Mouse (Mus musculus) forebrain, embryonic 10.5 days (tissue): ENCODE data around the gene Las1l. TPM values are rescaled to one million over a fixed set of nuclear protein-coding genes. Genes with fewer than 3 reads are reported as not detected.
"Not testable (repeated sequence)": the region's sequence is repeated elsewhere in the genome, so short reads cannot be mapped to it uniquely, and the experiment has no call there.

ENCODE experiments used
- DNase-seq: peaks from one replicate; pipeline ENCODE4 v3.0.0-alpha.2; 2017; ENCODE audit warnings: low spot score; ENCODE audit errors: extremely low spot score
- H3K27ac ChIP-seq: fragments of 300-500 bp; sonication (generic); 2 replicates; pipeline ENCODE4 v1.5.1; 2016; ENCODE audit warnings: mild to moderate bottlenecking
- H3K27me3 ChIP-seq: fragments of 300-500 bp; sonication (generic); 2 replicates; pipeline ENCODE4 v1.6.1; 2016; ENCODE audit warnings: mild to moderate bottlenecking; ENCODE audit not compliant: poor library complexity, severe bottlenecking
- H3K36me3 ChIP-seq: fragments of 300-500 bp; sonication (generic); replicated peaks from 2 replicates; pipeline ENCODE4 v1.6.1; 2016; ENCODE audit warnings: mild to moderate bottlenecking, moderate library complexity
- H3K4me1 ChIP-seq: fragments of 300-500 bp; sonication (generic); 2 replicates; pipeline ENCODE4 v1.6.1; 2016
- H3K4me3 ChIP-seq: fragments of 300-500 bp; sonication (generic); 2 replicates; pipeline ENCODE4 v1.5.1; 2016; ENCODE audit warnings: mild to moderate bottlenecking, moderate library complexity
- H3K9me3 ChIP-seq: fragments of 300-500 bp; sonication (generic); 2 replicates; pipeline ENCODE4 v1.6.1; 2016; ENCODE audit warnings: mild to moderate bottlenecking, moderate library complexity
- WGBS: fragments of 180-500 bp; shearing (Covaris S2); methylation state at CpG from one replicate; pipeline ENCODE4 v1.1.7; 2016; 5-methylcytosine and 5-hydroxymethylcytosine counted together
- polyA plus RNA-seq: library from polyadenylated mRNA; unstranded; fragments of >200 nt; fragmentation: Nextera tagmentation; extraction: Ambion mirVana; gene quantifications from 2 replicates; pipeline ENCODE4 v1.2.1, GENCODE M21; 2016

The Las1l gene
- 81.9 and 84.5 TPM in 2 replicates for polyA plus RNA-seq

DNA sequence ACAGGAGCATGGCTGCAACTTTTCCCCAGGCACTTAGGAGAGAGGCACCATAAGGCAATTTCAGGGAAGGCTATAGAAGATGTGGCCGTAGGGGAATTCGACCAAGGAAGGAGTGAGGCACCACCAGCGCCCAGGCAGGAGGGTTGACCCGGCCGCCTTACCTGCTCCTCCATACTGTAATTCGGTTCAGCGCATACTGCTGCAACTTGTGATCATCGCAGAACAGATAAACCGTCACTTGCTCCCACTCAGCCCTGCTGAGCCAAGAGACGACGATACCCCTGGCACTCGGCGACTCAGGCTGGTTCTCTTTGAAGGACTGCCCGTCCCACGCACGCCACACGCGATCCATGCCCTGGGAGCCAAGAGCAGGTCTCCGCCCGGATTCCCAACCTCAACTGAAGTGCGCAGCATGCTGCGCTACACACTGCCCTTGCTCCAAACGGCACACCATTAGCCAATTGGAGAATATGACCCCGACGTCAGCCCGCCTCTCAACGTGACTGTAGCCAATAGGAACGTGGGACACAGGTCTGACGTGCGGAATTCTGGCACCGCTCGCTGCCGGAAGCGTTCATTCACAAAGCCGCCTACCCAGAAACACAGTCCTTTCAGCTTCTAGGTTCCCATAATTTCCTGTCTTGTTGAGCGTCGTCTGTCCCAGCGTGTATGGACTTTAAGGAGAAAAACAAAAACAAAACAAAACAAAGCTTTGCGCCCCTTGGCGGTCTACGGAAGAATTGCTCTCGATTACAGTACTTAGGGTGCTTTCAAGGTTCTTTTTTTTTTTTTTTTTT, at the start of gene Las1l:
Gene Las1l, minus strand, starts transcription at position 466 of the 797 bp plus-strand sequence.
- H3K9me3 ChIP-seq, result no peaks in the 10 kb centered on the region
- peak within 1 kb of the TSS; percentile 76 for H3K27ac ChIP-seq
- H3K36me3 ChIP-seq, result peaks cover 17% of the 10 kb centered on the region
- peak; percentile 83 for DNase-seq
- peaks cover 6% of the 10 kb centered on the region; the same call in 1 of the 2 replicates for H3K4me1 ChIP-seq
- 20% methylated on average over 42 of the region's 42 CpGs for WGBS
- 0 out of 2 replicates have a peak, but pooled peaks cover 12% of the 10 kb centered on the region for H3K27me3 ChIP-seq
- peak within 1 kb of the TSS; percentile 64 for H3K4me3 ChIP-seq

DNA sequence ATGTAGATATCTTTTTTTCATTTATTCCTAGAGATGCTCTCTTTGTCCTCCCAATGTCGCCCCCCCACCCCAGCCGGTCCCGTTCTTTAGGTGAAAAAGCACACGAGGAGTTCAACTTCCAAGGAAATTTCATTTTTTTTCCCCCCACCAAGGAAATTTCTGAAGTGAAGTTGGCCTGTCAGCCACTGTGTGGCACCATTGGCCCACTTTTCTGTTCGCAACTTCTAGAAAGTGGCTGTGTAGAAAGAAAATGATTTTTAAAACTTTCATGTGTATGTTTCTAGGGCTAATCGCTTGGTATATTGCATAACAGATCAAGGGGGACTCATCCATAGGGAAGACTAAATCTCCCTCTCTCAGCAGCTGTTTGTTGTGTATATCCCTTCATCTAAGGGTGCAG, 49.6 kb upstream of the Las1l start:
- Histone ChIP-seq H3K36me3 (no peaks in the 10 kb centered on the region), H3K4me3 (no peak overlapping the region), H3K27me3 (peaks cover 13% of the 10 kb centered on the region), H3K4me1 (no peaks in the 10 kb centered on the region), H3K27ac (no peak overlapping the region), H3K9me3 (no peaks in the 10 kb centered on the region)
- 68% methylated on average over 6 of the region's 6 CpGs for WGBS
- DNase-seq, result no peak

DNA sequence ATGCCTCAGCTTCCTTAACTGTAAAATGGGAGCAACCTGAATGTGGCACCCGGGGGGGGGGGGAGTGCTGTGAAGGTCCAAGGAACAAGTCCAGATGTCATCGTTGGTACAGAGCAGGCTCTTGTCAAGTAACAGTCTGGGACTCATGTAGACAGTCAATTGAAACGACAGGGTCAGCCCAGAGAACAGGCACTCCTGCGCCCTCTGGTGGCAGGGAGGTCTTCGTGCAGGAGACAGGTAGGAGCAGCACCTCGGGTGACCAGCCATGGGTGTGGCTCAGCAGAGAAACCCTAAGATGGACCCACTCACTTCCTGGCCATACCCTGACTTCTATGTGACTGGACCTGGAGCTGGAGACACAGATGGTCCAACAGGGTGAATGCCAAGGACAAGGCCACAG, 42.8 kb upstream of the Las1l start:
- H3K27me3 ChIP-seq, result peaks cover 1% of the 10 kb centered on the region; the same call in 1 of the 2 replicates
- no peak overlapping the region for H3K27ac ChIP-seq
- H3K36me3 ChIP-seq, result no peaks in the 10 kb centered on the region
- no peak for DNase-seq
- no peaks in the 10 kb centered on the region for H3K4me1 ChIP-seq
- H3K4me3 ChIP-seq, result no peak overlapping the region
- H3K9me3 ChIP-seq, result no peaks in the 10 kb centered on the region
- WGBS, result 82% methylated on average over 6 of the region's 6 CpGs

DNA sequence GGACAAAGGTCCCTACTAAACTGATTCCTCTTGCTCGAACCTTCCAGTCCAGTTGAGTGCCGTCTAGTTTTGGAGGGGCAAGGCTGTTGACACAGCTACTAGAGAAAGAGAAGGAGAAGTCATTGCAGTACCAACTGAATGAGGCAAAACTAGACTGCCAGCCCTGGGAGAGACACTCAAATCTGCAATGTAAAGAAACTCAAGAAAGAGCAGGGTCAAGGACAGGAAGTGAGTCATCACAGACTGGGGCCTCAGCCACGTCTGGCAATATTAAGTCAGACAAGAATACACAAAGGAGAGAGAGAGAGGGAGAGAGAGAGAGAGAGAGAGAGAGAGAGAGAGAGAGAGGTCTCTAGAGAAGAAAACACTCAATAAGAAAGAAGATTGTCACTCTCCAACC, 36.4 kb upstream of the Las1l start:
- Histone ChIP-seq H3K4me3 (no peak overlapping the region), H3K36me3 (no peaks in the 10 kb centered on the region), H3K4me1 (no peaks in the 10 kb centered on the region), H3K27ac (no peak overlapping the region), H3K27me3 (peaks cover 10% of the 10 kb centered on the region), H3K9me3 (no peaks in the 10 kb centered on the region)
- WGBS, result 81% methylated on average over 3 of the region's 3 CpGs
- no peak for DNase-seq

DNA sequence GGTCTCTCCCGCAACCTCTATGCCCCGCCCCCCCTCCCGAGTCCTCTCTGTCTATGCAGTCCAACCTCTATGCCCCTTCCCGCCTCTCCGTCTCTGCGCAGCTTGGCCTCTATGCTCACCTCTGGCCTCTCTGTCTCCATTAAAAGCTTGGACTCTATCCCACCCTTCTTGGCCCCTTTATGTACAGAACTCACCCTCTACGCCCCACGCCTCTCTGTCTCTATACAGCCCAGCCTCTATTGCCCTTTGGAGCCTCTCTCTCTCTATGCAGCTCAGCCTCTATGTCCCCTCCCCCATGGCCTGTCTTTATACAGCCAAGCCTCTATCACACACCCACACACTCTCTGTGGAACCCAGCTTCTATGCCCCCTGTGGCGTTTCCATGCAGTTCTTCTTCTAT, 13.2 kb upstream of the Las1l start:
- peaks cover 24% of the 10 kb centered on the region for H3K4me1 ChIP-seq
- DNase-seq, result no peak
- peaks cover 11% of the 10 kb centered on the region; the same call in 1 of the 2 replicates for H3K27me3 ChIP-seq
- no peak overlapping the region for H3K4me3 ChIP-seq
- H3K36me3 ChIP-seq, result no peaks in the 10 kb centered on the region
- H3K27ac ChIP-seq, result peak overlapping the region; percentile 96; the same call in 1 of the 2 replicates
- no peaks in the 10 kb centered on the region for H3K9me3 ChIP-seq
- 78% methylated on average over 9 of the region's 9 CpGs for WGBS

DNA sequence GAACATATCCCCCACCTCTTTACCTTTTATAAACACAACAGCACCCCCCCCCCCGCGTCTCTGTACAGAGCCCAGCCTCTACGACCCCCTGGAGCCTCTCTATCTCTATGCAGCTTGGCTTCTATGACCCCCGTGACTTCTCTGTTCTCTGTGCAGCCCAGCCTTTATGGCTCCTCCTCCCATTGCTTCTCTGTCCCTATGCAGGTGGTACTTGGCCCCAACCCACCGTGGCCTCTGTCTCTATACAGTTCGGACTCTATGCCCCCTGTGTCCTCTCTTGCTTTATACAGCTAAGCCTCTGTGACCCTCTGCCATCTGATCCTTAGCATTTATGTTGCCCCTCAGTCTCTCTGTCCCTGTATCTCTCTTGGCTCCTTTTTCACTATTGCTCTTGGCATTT, 12.4 kb upstream of the Las1l start:
- peak overlapping the region; percentile 96 for H3K27ac ChIP-seq
- H3K9me3 ChIP-seq, result no peaks in the 10 kb centered on the region
- H3K27me3 ChIP-seq, result peaks cover 11% of the 10 kb centered on the region; the same call in 1 of the 2 replicates
- WGBS, result 38% methylated on average over 6 of the region's 6 CpGs
- no peak for DNase-seq
- no peaks in the 10 kb centered on the region for H3K36me3 ChIP-seq
- H3K4me1 ChIP-seq, result peaks cover 24% of the 10 kb centered on the region
- peak overlapping the region; percentile 56; the same call in 1 of the 2 replicates for H3K4me3 ChIP-seq

DNA sequence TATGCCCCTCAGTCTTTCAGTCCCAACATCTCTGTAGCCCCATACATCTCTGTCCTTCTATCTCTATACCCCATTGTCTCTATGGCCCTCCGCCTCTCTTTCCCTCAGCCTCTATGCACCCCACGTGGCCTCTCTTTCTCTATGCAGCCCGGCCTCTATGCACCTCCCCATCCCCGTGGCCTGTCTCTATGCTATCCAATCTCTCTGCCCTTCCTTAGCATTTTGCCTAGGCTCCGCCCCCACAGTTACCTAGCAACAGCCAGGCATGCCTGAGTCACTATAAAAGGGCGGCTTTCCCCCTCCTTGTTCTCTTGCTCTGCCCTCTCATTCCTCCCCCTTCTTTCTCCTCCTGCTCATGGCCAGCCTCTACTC, 11.8 kb upstream of the Las1l start:
- Histone ChIP-seq H3K27ac (peak overlapping the region; percentile 96), H3K9me3 (no peaks in the 10 kb centered on the region), H3K27me3 (peaks cover 11% of the 10 kb centered on the region; the same call in 1 of the 2 replicates), H3K4me1 (peaks cover 24% of the 10 kb centered on the region), H3K4me3 (peak overlapping the region; percentile 56), H3K36me3 (no peaks in the 10 kb centered on the region)
- 19% methylated on average over 6 of the region's 6 CpGs for WGBS
- peak; percentile 85 for DNase-seq

DNA sequence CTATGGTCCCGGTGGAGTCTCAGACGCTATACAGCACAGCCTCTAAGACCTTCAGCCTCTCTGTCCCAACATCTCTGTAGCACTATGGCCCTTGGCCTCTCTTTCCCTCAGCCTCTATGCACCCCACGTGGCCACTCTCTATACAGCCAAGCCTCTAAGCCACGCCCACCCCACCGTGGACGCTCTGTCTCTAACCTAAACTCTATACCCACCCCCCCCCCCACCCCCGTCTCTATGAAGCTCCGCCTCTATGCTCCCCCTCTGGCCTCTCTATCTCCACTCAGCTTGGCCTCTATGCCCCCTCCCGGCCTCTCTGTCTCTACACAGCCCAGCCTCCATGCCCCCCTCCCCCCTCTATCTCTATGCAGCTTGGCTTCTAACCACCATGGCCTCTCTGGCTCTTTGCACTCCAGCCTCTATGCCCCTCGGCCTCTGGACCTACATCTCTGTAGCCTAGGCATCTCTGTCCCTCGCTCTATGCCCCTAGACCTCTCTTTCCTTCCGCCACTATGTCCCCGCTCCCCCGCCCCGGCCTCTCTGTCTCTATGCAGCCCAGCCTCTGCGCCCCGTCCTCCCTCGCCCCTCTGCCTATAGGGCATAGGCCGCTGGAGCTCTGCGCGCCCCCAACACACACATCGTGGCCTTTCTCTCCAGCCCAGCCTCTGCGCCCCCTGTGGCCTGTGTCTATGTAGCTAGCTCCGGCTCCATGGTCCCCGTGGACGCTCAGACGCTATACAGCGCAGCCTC, 11.3 kb upstream of the Las1l start:
- peak overlapping the region; percentile 96 for H3K27ac ChIP-seq
- peak overlapping the region; percentile 56 for H3K4me3 ChIP-seq
- WGBS, result 22% methylated on average over 28 of the region's 28 CpGs
- peak; percentile 83 for DNase-seq
- peaks cover 11% of the 10 kb centered on the region; the same call in 1 of the 2 replicates for H3K27me3 ChIP-seq
- no peaks in the 10 kb centered on the region for H3K36me3 ChIP-seq
- H3K9me3 ChIP-seq, result no peaks in the 10 kb centered on the region
- peaks cover 24% of the 10 kb centered on the region for H3K4me1 ChIP-seq

DNA sequence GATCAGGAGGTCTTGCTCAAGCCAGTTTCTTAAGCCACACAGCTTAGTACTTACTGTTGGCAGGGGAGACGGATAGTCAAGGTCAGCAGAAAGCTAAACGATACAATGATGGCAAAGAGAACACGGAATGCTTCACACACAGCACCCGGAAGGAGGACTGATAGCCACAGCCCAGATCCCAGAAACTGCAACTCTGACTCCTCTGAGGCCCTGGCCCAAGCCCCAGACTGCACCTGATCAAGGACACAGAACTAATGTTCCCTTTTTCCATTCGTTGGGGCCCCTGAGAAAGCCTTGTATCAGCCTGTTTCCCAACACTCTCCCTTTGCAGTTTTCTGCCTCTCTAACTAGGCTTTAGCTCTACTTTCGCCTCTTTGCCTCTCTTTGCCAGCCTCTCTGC, 8.3 kb upstream of the Las1l start:
- Histone ChIP-seq H3K4me1 (peaks cover 22% of the 10 kb centered on the region), H3K9me3 (no peaks in the 10 kb centered on the region)
- WGBS, result 83% methylated on average over 6 of the region's 6 CpGs

DNA sequence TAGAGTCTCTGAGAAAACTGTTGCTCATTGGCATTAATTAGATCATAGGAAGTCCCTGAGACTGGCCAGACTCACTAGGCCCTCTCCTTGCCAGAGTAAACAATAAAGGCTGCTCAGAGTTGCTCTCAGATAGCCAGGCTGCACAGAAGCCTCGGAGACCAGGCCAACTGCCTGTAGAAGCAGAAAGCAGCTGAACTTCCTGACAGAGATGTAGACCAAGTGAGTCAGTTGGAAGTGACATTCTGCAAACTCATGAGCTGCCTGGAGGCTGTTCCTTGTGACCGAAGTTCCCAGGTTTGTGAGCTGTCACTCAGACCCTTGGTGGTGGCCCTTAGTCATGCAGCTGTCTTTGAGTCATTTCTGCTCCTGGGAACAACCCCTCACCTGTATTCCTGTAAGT, 6.6 kb upstream of the Las1l start:
- no peak overlapping the region for H3K4me3 ChIP-seq
- DNase-seq, result no peak
- no peaks in the 10 kb centered on the region for H3K36me3 ChIP-seq
- H3K4me1 ChIP-seq, result peaks cover 8% of the 10 kb centered on the region; the same call in 1 of the 2 replicates
- H3K9me3 ChIP-seq, result no peaks in the 10 kb centered on the region
- H3K27ac ChIP-seq, result no peak overlapping the region
- H3K27me3 ChIP-seq, result peaks cover 19% of the 10 kb centered on the region; the same call in 1 of the 2 replicates
- WGBS, result 89% methylated on average over 2 of the region's 2 CpGs

More for the DNA sequence above, 8.3 kb upstream of the Las1l start:
- no peak overlapping the region for H3K4me3 ChIP-seq
- DNase-seq, result no peak
- no peak overlapping the region for H3K27ac ChIP-seq
- no peaks in the 10 kb centered on the region for H3K36me3 ChIP-seq
- peaks cover 11% of the 10 kb centered on the region; the same call in 1 of the 2 replicates for H3K27me3 ChIP-seq

DNA sequence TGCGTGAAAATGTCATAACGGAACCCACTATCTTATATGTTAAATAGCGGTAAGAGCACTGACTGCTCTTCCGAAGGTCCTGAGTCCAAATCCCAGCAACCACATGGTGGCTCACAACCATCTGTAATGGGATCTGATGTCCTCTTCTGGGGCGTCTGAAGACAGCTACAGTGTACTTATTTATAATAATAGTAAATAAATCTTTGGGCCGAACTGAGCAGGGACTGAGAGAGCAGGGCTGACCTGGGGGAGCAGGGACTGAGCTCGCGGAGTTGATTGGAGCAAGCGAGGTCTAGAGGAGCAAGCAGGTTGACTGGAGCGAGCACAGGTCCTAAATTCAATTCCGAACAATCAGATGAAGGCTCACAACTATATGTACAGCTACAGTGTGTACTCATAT, 699 bp upstream of the Las1l start:
- H3K27ac ChIP-seq, H3K9me3 ChIP-seq, DNase-seq, H3K4me1 ChIP-seq, H3K36me3 ChIP-seq: not testable (repeated sequence)
- WGBS, result 45% methylated on average over 11 of the region's 11 CpGs
- peak overlapping the region; percentile 64 for H3K4me3 ChIP-seq
- 0 out of 2 replicates have a peak, but pooled peaks cover 12% of the 10 kb centered on the region for H3K27me3 ChIP-seq

DNA sequence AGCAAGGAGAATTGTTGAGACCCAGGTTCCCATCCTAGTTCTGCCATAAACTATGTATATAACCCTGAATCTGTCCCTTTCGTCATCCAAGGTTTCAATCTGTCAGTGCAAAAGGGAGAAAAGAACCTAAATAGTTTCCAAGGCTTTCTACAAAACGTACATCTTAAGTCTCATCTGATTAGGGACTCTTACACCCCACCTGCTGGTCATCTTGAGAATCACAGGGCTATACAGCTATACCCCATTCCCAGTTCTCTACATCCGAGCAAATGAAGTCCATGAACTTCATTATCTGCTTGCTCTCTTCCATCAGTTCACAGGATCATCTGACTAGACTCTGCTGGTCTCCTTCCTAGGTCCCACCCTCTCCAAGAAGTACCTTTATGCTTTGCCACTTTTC, 6.0 kb downstream of the Las1l start:
- Histone ChIP-seq H3K36me3 (peaks cover 68% of the 10 kb centered on the region), H3K27me3 (no peaks in the 10 kb centered on the region), H3K4me3 (no peak overlapping the region), H3K9me3 (no peaks in the 10 kb centered on the region), H3K27ac (no peak overlapping the region), H3K4me1 (peaks cover 9% of the 10 kb centered on the region; the same call in 1 of the 2 replicates)
- DNase-seq, result no peak
- WGBS, result 53% methylated on average over 3 of the region's 3 CpGs

DNA sequence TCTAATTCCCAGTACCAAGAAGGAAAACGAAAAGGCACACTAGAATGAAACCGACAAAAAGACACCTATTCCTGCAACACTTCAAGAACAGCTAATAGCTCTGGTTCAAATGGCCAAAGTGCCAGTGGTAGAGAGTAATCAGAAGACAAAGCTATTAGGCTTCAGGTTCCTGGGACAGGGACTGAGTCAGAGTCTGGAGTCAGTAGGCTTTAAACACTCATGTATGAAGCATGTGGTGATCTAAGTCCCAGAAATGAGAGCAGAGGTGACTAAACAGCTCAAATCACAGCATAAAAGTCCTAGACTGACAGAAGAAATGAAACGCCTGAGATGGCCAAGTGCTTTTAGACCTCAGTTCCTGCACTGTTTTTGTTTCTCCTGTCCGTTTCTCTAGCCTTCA, 8.6 kb downstream of the Las1l start:
- Histone ChIP-seq H3K4me1 (peaks cover 7% of the 10 kb centered on the region; the same call in 1 of the 2 replicates), H3K9me3 (no peaks in the 10 kb centered on the region), H3K27me3 (no peaks in the 10 kb centered on the region), H3K27ac (no peak overlapping the region), H3K4me3 (no peak overlapping the region), H3K36me3 (peaks cover 88% of the 10 kb centered on the region)
- WGBS, result 85% methylated on average over 4 of the region's 4 CpGs
- DNase-seq, result no peak
